Mouse (Mus musculus) stomach, postnatal 0 days (tissue): ENCODE data around the gene Slit3. TPM values are rescaled to one million over a fixed set of nuclear protein-coding genes. Genes with fewer than 3 reads are reported as not detected.

ENCODE experiments used
- ATAC-seq: fragments of 200-750 bp; cut with Nextera tagmentation; 2 replicates; pipeline ENCODE4 v1.8.0; 2017; ENCODE audit not compliant: low FRiP score, low TSS enrichment
- DNase-seq: peaks from one replicate; pipeline ENCODE4 v3.0.0-alpha.2; 2016; ENCODE audit warnings: low spot score
- H3K27ac ChIP-seq: fragments of 300-500 bp; sonication (generic); replicated peaks from 2 replicates; pipeline ENCODE4 v1.5.1; 2014; ENCODE audit warnings: mild to moderate bottlenecking, control low read depth
- H3K27me3 ChIP-seq: fragments of 300-500 bp; sonication (generic); 2 replicates; pipeline ENCODE4 v1.6.1; 2014; ENCODE audit warnings: low read length; ENCODE audit not compliant: control insufficient read depth, insufficient read depth
- H3K36me3 ChIP-seq: fragments of 300-500 bp; sonication (generic); 2 replicates; pipeline ENCODE4 v1.6.1; 2014; ENCODE audit warnings: low read length, mixed read lengths; ENCODE audit not compliant: control insufficient read depth, insufficient read depth
- H3K4me1 ChIP-seq: fragments of 300-500 bp; sonication (generic); replicated peaks from 2 replicates; pipeline ENCODE4 v1.6.1; 2014; ENCODE audit warnings: antibody characterized with exemption; ENCODE audit not compliant: control insufficient read depth, insufficient read depth
- H3K4me2 ChIP-seq: fragments of 300-500 bp; sonication (generic); replicated peaks from 2 replicates; pipeline ENCODE4 v1.6.1; 2014; ENCODE audit warnings: low read depth, mild to moderate bottlenecking, control low read depth, moderate library complexity
- H3K4me3 ChIP-seq: fragments of 300-500 bp; sonication (generic); 2 replicates; pipeline ENCODE4 v1.5.1; 2014; ENCODE audit warnings: low read depth, low read length, control low read depth
- H3K9ac ChIP-seq: fragments of 300-500 bp; sonication (generic); 2 replicates; pipeline ENCODE4 v1.6.1; 2014; ENCODE audit warnings: mild to moderate bottlenecking, low read length, control low read depth, mixed read lengths
- H3K9me3 ChIP-seq: fragments of 300-500 bp; sonication (generic); 2 replicates; pipeline ENCODE4 v1.6.1; 2016; ENCODE audit warnings: low read length; ENCODE audit not compliant: control insufficient read depth
- CTCF ChIP-seq: IDR thresholded peaks from 2 replicates; pipeline ENCODE4 v1.5.1; 2016; ENCODE audit warnings: antibody characterized with exemption, low read depth, mild to moderate bottlenecking, moderate library complexity
- EP300 ChIP-seq: optimal IDR thresholded peaks from 2 replicates; pipeline ENCODE3; 2016; ENCODE audit warnings: antibody characterized with exemption
- WGBS: fragments of 180-500 bp; shearing (Covaris S2); extraction: QIAGEN DNeasy Blood & Tissue Kit; methylation state at CpG from one replicate; pipeline ENCODE4 v1.1.7; 2014; 5-methylcytosine and 5-hydroxymethylcytosine counted together
- polyA plus RNA-seq: library from polyadenylated mRNA; unstranded; fragments of >200 nt; fragmentation: Nextera tagmentation; extraction: Ambion mirVana; gene quantifications from 2 replicates; pipeline ENCODE4 v1.2.1, GENCODE M21; 2015

The Slit3 gene
- polyA plus RNA-seq, 1 experiment from 2014 or later: 8.1 TPM

DNA sequence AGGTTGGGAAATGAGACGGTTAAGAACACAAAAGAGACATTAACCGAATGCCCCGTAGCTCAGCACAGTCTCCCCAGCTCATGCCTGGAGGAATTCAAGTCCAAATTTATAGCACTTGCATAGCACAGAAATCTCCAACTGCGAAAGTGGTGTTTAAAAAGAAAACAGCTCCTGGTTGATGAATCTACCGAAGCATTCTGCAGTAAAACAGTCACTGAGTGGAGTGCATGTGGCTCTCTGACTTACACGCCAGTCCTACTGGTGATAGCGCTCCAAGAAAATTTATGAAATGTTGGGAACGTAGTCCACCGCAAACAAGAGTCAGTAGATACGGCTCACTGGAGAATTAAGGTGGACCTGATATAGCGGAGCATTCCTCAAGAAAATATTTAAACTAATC, 35.7 kb upstream of the Slit3 start:
- Histone ChIP-seq H3K27me3 (no peaks in the 10 kb centered on the region), H3K4me2 (no peak overlapping the region), H3K9me3 (no peaks in the 10 kb centered on the region), H3K4me3 (no peak overlapping the region), H3K27ac (no peak overlapping the region), H3K36me3 (no peaks in the 10 kb centered on the region), H3K9ac (no peak overlapping the region), H3K4me1 (no peaks in the 10 kb centered on the region)
- ATAC-seq (no peak), DNase-seq (no peak)
- 57% methylated on average over 11 of the region's 11 CpGs for WGBS
- no peak for TF ChIP-seq EP300
- TF ChIP-seq CTCF: no peak

DNA sequence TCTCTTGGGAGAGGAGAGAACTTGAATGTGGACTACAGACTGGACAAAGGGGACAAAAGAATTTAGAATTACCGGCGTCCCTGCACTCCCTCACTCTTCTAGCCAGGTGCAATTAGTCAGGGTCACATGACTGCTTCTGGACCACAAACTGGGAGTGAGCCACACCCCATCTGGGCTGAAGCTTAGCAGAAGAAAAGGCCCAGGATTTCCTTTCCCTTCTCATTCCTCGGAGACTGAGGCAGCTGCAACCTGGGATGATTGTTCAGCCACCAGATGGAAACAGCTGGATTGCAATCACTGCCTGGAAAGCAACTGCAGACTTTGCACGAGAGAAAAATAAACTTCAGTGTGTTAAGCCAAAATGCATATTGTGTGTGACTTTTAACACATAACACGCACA, 35.0 kb upstream of the Slit3 start:
- ATAC-seq (no peak), DNase-seq (no peak)
- H3K4me3 ChIP-seq: no peak overlapping the region
- 34% methylated on average over 5 of the region's 5 CpGs for WGBS
- no peaks in the 10 kb centered on the region for H3K36me3 ChIP-seq
- no peak overlapping the region for H3K27ac ChIP-seq
- H3K9me3 ChIP-seq: no peaks in the 10 kb centered on the region
- no peaks in the 10 kb centered on the region for H3K27me3 ChIP-seq
- H3K9ac ChIP-seq: no peak overlapping the region
- no peaks in the 10 kb centered on the region for H3K4me1 ChIP-seq
- no peak for TF ChIP-seq EP300
- 0 out of 2 replicates have a peak, but pooled peaks have one; percentile 9 for TF ChIP-seq CTCF
- no peak overlapping the region for H3K4me2 ChIP-seq

DNA sequence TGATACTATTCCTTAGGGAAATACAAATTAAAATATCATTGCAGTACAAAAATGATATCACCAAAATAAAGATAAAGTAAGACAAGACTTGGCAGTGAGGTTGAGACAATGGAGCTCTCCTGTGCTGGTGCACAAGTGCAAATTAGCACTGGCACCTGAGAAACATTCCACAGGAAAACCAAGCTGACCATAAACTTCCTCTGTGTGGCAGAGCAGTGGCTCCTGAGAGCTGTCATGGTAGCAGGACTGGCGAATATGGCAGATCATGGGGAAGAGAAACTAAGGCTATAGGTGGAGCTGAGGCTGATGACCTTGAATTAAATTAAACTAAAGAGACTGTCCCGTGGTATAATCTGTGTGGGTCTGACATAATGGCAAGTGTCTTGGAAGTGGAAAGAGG, 33.6 kb upstream of the Slit3 start:
- TF ChIP-seq EP300: no peak
- TF ChIP-seq CTCF: no peak
- no peaks in the 10 kb centered on the region for H3K27me3 ChIP-seq
- DNase-seq (no peak), ATAC-seq (no peak)
- no peak overlapping the region for H3K4me3 ChIP-seq
- H3K27ac ChIP-seq: no peak overlapping the region
- 71% methylated on average over 2 of the region's 2 CpGs for WGBS
- H3K4me2 ChIP-seq: no peak overlapping the region
- H3K36me3 ChIP-seq: no peaks in the 10 kb centered on the region
- no peaks in the 10 kb centered on the region for H3K4me1 ChIP-seq
- no peaks in the 10 kb centered on the region for H3K9me3 ChIP-seq
- H3K9ac ChIP-seq: no peak overlapping the region

DNA sequence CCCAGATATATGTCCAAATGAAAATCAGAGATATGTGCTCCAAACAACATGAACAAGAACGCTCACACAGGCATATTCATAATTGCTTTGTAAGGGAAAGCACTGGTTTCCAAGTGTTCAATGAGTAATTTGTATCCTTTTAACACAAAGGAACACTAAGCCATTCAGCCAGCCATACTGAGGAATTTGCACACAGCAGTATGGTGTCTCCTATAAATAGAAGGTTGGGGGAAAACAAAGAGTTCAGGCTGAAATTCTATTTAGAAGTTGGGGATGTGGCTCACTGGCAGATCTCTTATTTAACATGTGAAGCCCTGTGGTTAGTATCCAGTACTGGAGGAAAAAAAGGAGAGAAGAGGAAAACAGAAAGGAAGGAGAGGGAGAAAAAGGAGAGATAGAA, 32.9 kb upstream of the Slit3 start:
- 85% methylated on average over 1 of the region's 1 CpGs for WGBS
- ATAC-seq (no peak), DNase-seq (no peak)
- Histone ChIP-seq H3K9ac (no peak overlapping the region), H3K4me3 (no peak overlapping the region), H3K4me1 (no peaks in the 10 kb centered on the region), H3K27ac (no peak overlapping the region), H3K4me2 (no peak overlapping the region), H3K36me3 (no peaks in the 10 kb centered on the region), H3K9me3 (no peaks in the 10 kb centered on the region), H3K27me3 (no peaks in the 10 kb centered on the region)
- TF ChIP-seq CTCF (no peak), EP300 (no peak)

DNA sequence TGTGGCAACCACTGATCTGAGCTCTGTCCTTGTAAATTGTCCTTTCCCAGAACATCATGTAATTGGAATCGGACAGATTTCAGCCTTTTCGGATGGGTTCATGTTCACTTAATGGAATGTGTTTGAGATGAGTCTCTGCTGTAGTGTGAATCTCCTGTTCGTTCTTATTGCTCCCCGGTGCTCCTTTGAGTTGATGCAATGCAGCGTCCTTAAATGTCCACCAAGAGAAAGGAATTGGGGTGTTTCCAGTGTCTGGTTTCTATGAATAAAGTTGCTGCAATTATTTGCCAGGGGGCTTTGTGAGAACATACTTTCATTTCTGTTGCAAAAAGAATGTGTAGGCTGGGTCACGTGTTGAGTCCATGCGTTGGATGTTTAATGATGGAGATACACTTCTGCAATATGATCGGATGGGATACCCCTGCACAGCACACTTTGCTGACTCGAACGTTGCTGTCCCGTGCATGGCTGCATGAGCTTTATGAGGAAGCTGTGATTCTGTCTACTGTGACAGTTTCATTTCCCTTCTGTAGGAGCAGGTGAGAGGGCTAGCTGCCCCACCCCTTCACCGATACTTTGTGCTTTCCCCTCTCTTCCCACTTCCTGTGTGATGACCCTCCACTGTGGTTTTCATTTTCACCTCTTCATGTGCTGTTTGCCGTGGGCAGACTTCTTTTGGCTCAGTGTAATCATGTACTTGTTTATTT, 30.2 kb upstream of the Slit3 start:
- no peaks in the 10 kb centered on the region for H3K4me1 ChIP-seq
- 81% methylated on average over 13 of the region's 13 CpGs for WGBS
- no peak for TF ChIP-seq CTCF
- TF ChIP-seq EP300: no peak
- no peak overlapping the region for H3K4me3 ChIP-seq
- no peak overlapping the region for H3K9ac ChIP-seq
- DNase-seq (no peak), ATAC-seq (no peak)
- H3K9me3 ChIP-seq: no peaks in the 10 kb centered on the region
- H3K36me3 ChIP-seq: no peaks in the 10 kb centered on the region
- H3K27ac ChIP-seq: no peak overlapping the region
- H3K27me3 ChIP-seq: no peaks in the 10 kb centered on the region
- H3K4me2 ChIP-seq: no peak overlapping the region

DNA sequence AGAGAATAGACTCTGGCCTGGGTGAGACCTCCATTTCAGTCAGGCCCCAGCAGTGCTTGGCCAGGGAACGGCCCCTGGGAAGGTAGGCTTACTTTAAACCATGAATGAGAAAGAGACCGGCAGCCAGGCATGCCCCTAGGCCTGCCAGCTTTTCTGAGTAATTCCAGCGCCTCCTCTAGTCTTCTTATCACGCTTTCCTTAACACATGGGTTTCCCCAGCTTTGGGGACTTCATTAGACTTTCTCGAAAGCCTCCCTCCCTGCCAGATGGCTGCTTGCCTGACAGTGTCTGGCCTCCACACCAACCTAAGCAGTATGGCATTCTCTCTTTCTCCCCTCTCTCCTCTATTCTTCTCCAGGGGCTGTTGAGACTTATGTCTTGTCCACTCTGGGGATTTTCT, 24.5 kb upstream of the Slit3 start:
- ATAC-seq (no peak), DNase-seq (no peak)
- Histone ChIP-seq H3K4me2 (no peak overlapping the region), H3K36me3 (no peaks in the 10 kb centered on the region), H3K27me3 (no peaks in the 10 kb centered on the region), H3K9me3 (no peaks in the 10 kb centered on the region), H3K27ac (no peak overlapping the region), H3K9ac (no peak overlapping the region), H3K4me3 (no peak overlapping the region), H3K4me1 (no peaks in the 10 kb centered on the region)
- 83% methylated on average over 5 of the region's 5 CpGs for WGBS
- TF ChIP-seq EP300 (no peak), CTCF (no peak)
